Mouse (Mus musculus): ENCODE measurements around the gene Gm3526. TPM values are rescaled to one million over a fixed set of nuclear protein-coding genes. Genes with fewer than 3 reads are reported as not detected.

The Gm3526 gene
- not detected for polyA plus RNA-seq (2014; fragmentation: Illumina TruSeq; extraction: RNeasy Lipid Tissue Mini Kit (QIAGEN cat#74804); ENCODE audit: low replicate concordance)

GRCm38 (mm10) chr14:5260480-5260879, at the start of gene Gm3526:
Gm3526 (minus strand) TSS chr14:5260580.

Other genes with a start within 250 kb of the Gm3526 start
- not detected for gene Gm3298, start 244.7 kb downstream of the Gm3526 start, polyA plus RNA-seq (2014; fragmentation: Illumina TruSeq; extraction: RNeasy Lipid Tissue Mini Kit (QIAGEN cat#74804); ENCODE audit: low replicate concordance)
- not detected for gene 4930555G01Rik, start 210.0 kb downstream of the Gm3526 start, polyA plus RNA-seq (2014; fragmentation: Illumina TruSeq; extraction: RNeasy Lipid Tissue Mini Kit (QIAGEN cat#74804); ENCODE audit: low replicate concordance)
- 1.8 TPM for gene Gm8281, start 189.5 kb downstream of the Gm3526 start, polyA plus RNA-seq (2014; fragmentation: Illumina TruSeq; extraction: RNeasy Lipid Tissue Mini Kit (QIAGEN cat#74804); ENCODE audit: low replicate concordance)
- gene Gm8279, start 129.1 kb downstream of the Gm3526 start, polyA plus RNA-seq (2014; fragmentation: Illumina TruSeq; extraction: RNeasy Lipid Tissue Mini Kit (QIAGEN cat#74804); ENCODE audit: low replicate concordance): not detected
- not detected for gene Gm3317, start 96.0 kb downstream of the Gm3526 start, polyA plus RNA-seq (2014; fragmentation: Illumina TruSeq; extraction: RNeasy Lipid Tissue Mini Kit (QIAGEN cat#74804); ENCODE audit: low replicate concordance)
- gene Gm8271, start 74.8 kb downstream of the Gm3526 start, polyA plus RNA-seq (2014; fragmentation: Illumina TruSeq; extraction: RNeasy Lipid Tissue Mini Kit (QIAGEN cat#74804); ENCODE audit: low replicate concordance): not detected
- gene Gm3542, start 74.3 kb upstream of the Gm3526 start, polyA plus RNA-seq (2014; fragmentation: Illumina TruSeq; extraction: RNeasy Lipid Tissue Mini Kit (QIAGEN cat#74804); ENCODE audit: low replicate concordance): not detected
- gene Gm3500, start 128.5 kb upstream of the Gm3526 start, polyA plus RNA-seq (2014; fragmentation: Illumina TruSeq; extraction: RNeasy Lipid Tissue Mini Kit (QIAGEN cat#74804); ENCODE audit: low replicate concordance): 0.22 TPM
- gene Gm3194, start 194.9 kb upstream of the Gm3526 start, polyA plus RNA-seq (2014; fragmentation: Illumina TruSeq; extraction: RNeasy Lipid Tissue Mini Kit (QIAGEN cat#74804); ENCODE audit: low replicate concordance): 0.48 TPM
- gene Gm8246, start 217.2 kb upstream of the Gm3526 start, polyA plus RNA-seq (2014; fragmentation: Illumina TruSeq; extraction: RNeasy Lipid Tissue Mini Kit (QIAGEN cat#74804); ENCODE audit: low replicate concordance): not detected
- not detected for gene Gm3187, start 223.6 kb upstream of the Gm3526 start, polyA plus RNA-seq (2014; fragmentation: Illumina TruSeq; extraction: RNeasy Lipid Tissue Mini Kit (QIAGEN cat#74804); ENCODE audit: low replicate concordance)
- 0.59 TPM for gene Gm3488, start 241.1 kb upstream of the Gm3526 start, polyA plus RNA-seq (2014; fragmentation: Illumina TruSeq; extraction: RNeasy Lipid Tissue Mini Kit (QIAGEN cat#74804); ENCODE audit: low replicate concordance)